Mouse (Mus musculus): ENCODE measurements at regions not wholly inside any gene's neighbourhood (a gene's known extent, or its start where the extent isn't known, plus 50 kb on each side); places are given as distances from the start of the nearest gene placed in this dataset.

DNA sequence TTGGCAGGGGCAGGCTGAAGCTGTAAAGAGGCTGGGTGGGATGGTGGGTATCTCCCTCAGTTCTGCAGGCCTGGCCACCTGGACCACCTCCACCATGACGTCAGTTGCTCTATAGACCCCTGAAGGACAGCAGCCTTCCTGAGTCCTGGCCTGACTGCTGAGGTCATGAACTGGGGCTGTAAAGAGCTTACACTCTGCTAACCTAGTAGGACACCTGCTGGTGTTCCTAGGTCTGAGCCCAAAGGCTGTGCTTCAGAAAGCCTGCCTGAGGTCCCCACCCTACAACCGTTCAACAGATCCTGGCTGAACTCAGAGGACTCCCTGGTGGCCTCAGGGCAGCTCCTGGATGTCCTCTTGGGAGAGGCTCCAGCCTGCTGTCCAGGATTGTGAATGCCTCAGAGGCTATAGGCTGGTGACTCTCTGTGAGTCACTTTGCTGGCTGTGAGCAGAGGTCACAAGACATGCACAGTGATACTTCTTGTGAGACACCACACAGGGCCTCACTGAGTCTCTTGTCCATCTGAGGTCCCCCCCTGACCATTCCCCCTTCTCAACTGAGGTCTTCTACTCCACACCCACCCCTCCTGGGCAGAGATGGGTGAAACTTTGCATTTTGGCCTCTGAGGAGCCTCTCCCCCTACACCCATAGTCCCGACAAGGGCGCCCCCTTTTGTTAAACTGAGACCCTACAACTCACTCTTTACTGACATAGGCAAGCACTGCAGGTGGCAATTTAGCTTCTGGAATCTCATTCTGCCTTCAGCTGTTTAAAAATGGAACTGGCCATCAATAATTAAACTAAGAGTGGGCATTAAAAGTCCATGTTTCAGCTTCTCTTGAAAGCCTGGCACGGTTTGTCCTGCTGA, 131.6 kb downstream of the Tpra1 start:
- 36% methylated on average over 5 of the region's 5 CpGs for WGBS
- TF ChIP-seq CTCF (IDR thresholded peaks at IDR 0.05; ENCODE audit: insufficient read depth, low read length) (0 out of 2 replicates have a peak, but pooled peaks have one; percentile 7), POLR2A (IDR thresholded peaks at IDR 0.05; ENCODE audit: borderline replicate concordance, extremely low read depth, low read depth, low read length) (no peak)
- peaks cover 31% of the 10 kb centered on the region for H3K4me1 ChIP-seq (ENCODE audit: control insufficient read depth, insufficient read depth, low read length)
- DNase-seq = peak; percentile 28
- no peak overlapping the region for H3K4me3 ChIP-seq (replicated peaks; ENCODE audit: extremely low read depth, low read depth, low read length)

DNA sequence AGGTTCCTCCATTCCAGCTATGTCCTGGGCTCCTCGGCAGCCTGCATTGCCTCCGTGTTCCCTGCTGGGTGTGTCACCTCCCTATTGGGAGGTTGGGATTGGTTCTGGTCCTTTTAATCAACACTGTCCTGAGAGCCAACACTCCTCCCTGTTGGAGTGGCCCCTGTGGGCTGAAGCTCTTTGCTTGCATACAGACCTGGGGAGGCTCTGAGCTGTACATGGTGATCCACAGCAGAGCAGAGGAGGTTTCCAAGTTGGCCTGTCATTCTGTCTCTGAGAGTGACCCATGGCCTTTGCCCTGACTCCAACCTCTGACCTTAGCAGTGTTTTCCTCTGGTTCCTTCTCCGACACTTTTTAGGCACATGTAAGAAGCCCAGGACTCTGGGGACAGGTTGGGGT, 132.4 kb downstream of the Tpra1 start:
- Histone ChIP-seq H3K4me3 (replicated peaks; ENCODE audit: extremely low read depth, low read depth, low read length) (no peak overlapping the region), H3K4me1 (ENCODE audit: control insufficient read depth, insufficient read depth, low read length) (peaks cover 33% of the 10 kb centered on the region)
- peak; percentile 26 for DNase-seq
- WGBS = 35% methylated on average over 3 of the region's 3 CpGs
- no peak; the same call in 1 of the 2 replicates for TF ChIP-seq POLR2A (IDR thresholded peaks at IDR 0.05; ENCODE audit: borderline replicate concordance, extremely low read depth, low read depth, low read length)
- TF ChIP-seq CTCF (IDR thresholded peaks at IDR 0.05; ENCODE audit: insufficient read depth, low read length) = no peak

DNA sequence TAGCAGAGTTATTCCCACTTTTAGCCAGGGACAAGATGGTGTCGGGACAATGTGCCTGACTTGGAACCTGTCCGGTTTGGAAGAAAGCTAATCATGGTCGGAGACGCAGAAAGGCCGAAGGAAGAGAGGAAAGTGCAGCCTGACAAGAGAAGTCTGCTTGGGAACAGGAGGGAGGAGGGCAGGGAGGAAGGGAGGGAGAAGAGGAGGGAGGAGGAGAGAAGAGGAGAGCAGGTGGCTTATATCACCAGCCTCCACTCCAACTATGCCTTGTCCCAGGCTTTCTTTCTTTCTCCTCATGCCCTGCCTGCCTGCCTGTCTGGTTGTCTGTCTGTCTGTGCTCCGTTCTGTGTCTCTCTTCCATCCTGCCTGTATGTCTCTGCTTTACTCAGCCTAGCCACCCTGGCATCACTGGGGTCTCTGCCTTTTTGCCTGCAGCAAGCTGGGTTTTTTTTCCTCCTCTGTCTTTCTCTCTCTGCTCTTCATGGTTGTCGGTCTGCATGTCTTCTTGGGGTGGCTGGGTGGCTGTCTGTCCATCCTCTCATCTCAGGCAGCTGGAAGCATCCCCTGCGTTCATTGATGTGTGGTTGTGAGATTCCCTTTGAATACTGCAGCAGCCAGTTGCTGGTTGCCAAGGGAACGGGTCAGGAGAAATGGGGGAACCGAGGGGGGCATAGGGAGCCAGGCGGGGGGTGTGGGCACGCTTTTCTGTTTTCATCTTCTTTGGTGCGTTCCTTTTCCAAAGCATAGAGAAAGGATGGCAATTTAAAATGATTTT, 133.2 kb downstream of the Tpra1 start:
- TF ChIP-seq CTCF (IDR thresholded peaks at IDR 0.05; ENCODE audit: insufficient read depth, low read length) (no peak), POLR2A (IDR thresholded peaks at IDR 0.05; ENCODE audit: borderline replicate concordance, extremely low read depth, low read depth, low read length) (no peak)
- Histone ChIP-seq H3K4me1 (ENCODE audit: control insufficient read depth, insufficient read depth, low read length) (peaks cover 33% of the 10 kb centered on the region), H3K4me3 (replicated peaks; ENCODE audit: extremely low read depth, low read depth, low read length) (no peak overlapping the region)
- no peak for DNase-seq
- 63% methylated on average over 13 of the region's 13 CpGs for WGBS

DNA sequence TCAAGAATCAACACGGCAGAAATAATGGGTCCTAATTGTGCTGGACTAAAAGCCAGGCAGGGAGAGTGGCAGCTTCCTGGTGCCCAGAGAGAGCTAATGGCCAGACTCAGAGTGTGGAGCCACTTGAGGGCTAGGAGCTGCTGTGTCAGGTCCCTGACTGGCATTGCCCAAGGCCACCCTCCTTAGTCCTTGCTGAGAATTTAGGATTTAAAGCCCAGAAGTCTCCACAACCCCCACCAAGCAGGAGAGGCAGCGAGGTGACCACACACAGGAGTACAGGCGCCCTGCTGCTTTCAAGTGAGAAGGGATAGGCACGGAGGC, 133.7 kb downstream of the Tpra1 start:
- Histone ChIP-seq H3K4me1 (ENCODE audit: control insufficient read depth, insufficient read depth, low read length) (peaks cover 33% of the 10 kb centered on the region), H3K4me3 (replicated peaks; ENCODE audit: extremely low read depth, low read depth, low read length) (no peak overlapping the region)
- no peak for DNase-seq
- 69% methylated on average over 4 of the region's 4 CpGs for WGBS
- no peak for TF ChIP-seq POLR2A (IDR thresholded peaks at IDR 0.05; ENCODE audit: borderline replicate concordance, extremely low read depth, low read depth, low read length)
- TF ChIP-seq CTCF (IDR thresholded peaks at IDR 0.05; ENCODE audit: insufficient read depth, low read length) = no peak

DNA sequence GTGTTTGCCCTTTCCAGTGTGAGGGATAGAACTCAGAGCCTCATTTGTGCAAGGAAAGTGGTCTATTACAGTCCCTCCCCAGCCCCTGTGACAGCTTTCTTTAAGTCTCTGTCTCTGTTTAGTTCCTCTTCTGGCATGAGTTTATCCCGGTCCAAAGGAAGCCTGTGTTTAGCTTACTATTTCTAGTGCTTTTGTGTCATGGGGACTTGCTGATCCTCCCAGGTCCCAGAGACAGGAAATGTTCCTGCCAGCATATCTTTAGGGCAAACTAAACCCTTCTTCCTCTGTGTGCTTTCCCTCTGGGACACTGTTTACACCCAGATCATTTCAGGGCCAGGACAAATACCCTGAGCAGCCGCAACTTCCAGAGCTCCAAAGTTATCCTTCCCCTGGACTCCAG, 135.3 kb downstream of the Tpra1 start:
- peaks cover 33% of the 10 kb centered on the region for H3K4me1 ChIP-seq (ENCODE audit: control insufficient read depth, insufficient read depth, low read length)
- no peak for TF ChIP-seq POLR2A (IDR thresholded peaks at IDR 0.05; ENCODE audit: borderline replicate concordance, extremely low read depth, low read depth, low read length)
- peak; percentile 21 for DNase-seq
- no peak overlapping the region for H3K4me3 ChIP-seq (replicated peaks; ENCODE audit: extremely low read depth, low read depth, low read length)
- 16% methylated on average over 2 of the region's 2 CpGs for WGBS

DNA sequence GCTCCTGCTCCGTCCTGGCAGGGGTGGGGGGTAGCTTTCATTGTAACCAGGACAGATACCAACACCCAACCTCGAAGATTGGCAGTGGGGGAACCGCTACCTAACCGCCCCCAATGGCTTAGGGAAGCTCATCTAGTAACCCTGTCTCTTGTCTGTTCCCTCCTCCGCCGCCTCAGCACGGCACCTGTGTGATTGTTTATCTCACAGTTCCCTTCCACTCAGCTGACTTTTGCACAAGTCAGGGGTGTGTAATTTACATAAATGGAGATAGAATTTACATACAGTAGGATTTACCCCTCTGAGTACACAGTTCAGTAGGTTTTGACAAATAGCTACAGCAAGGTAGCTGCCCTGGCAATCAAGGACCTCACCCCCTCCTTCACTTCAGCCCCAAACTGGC, 135.8 kb downstream of the Tpra1 start:
- WGBS = 35% methylated on average over 7 of the region's 7 CpGs
- Histone ChIP-seq H3K4me3 (replicated peaks; ENCODE audit: extremely low read depth, low read depth, low read length) (no peak overlapping the region), H3K4me1 (ENCODE audit: control insufficient read depth, insufficient read depth, low read length) (peaks cover 36% of the 10 kb centered on the region)
- DNase-seq = no peak
- no peak for TF ChIP-seq CTCF (IDR thresholded peaks at IDR 0.05; ENCODE audit: insufficient read depth, low read length)
- no peak for TF ChIP-seq POLR2A (IDR thresholded peaks at IDR 0.05; ENCODE audit: borderline replicate concordance, extremely low read depth, low read depth, low read length)

DNA sequence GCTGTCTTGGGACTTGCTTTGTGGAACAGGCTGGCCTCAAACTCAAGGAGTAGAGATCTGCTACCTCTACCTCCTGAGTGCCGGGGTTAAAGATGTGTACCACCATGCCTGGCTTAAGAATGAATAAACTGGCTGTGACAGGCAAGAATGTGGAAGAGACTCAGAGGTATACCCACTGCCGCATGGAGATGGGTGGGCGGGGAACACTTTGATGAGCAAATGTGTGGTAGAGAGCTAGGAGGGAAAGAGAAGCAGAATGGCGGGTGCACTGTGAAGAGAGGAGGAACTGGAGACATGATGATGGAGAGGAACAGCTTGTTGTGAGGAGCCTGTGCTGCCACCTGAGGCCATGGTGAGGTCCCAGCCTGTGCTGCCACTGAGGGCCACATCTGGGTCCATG, 138.9 kb downstream of the Tpra1 start:
- Histone ChIP-seq H3K4me3 (replicated peaks; ENCODE audit: extremely low read depth, low read depth, low read length) (no peak overlapping the region), H3K4me1 (ENCODE audit: control insufficient read depth, insufficient read depth, low read length) (peaks cover 36% of the 10 kb centered on the region)
- TF ChIP-seq POLR2A (IDR thresholded peaks at IDR 0.05; ENCODE audit: borderline replicate concordance, extremely low read depth, low read depth, low read length) = no peak
- 93% methylated on average over 4 of the region's 4 CpGs for WGBS
- DNase-seq = no peak

DNA sequence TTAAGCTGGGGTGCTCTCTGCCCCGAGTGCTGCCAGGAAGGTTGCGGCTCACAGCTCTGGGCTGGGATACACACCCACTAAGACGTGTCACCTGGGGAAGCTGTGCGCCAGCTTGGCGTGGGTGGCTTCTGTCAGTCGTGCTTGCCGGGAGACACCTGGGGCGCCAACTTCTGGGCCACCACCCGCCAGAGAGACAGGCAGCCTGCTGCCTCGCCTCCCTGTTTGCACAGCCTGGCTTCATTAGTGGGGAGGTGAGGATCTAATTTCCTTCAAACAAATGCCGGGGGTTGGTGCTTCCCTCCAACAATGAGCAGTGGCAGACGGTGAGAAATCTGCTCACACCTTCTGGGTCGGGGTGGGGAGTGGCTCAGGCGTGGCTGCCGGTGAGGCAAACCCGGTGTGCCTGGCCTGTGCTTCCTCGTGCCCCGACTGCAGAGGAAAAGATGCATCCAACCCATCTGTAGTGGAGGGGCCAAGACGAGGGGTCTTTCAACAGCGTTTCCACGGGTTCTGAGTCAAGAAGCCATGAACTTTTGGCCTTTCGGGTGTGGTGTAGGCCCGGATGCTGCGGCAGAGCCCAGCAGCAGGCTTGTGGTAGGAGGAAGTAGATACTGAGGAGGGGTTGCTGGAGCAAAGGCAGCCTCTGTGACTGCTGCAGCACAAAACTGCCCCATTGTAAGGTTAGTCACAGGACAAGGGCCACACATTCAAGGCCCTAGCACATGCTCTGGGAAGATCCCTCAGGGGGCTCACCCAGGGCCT, 140.6 kb downstream of the Tpra1 start:
- WGBS = 27% methylated on average over 24 of the region's 24 CpGs
- H3K4me1 ChIP-seq (ENCODE audit: control insufficient read depth, insufficient read depth, low read length) = peaks cover 33% of the 10 kb centered on the region
- no peak overlapping the region for H3K4me3 ChIP-seq (replicated peaks; ENCODE audit: extremely low read depth, low read depth, low read length)
- TF ChIP-seq CTCF (IDR thresholded peaks at IDR 0.05; ENCODE audit: insufficient read depth, low read length) (no peak), POLR2A (IDR thresholded peaks at IDR 0.05; ENCODE audit: borderline replicate concordance, extremely low read depth, low read depth, low read length) (no peak)
- DNase-seq = no peak

DNA sequence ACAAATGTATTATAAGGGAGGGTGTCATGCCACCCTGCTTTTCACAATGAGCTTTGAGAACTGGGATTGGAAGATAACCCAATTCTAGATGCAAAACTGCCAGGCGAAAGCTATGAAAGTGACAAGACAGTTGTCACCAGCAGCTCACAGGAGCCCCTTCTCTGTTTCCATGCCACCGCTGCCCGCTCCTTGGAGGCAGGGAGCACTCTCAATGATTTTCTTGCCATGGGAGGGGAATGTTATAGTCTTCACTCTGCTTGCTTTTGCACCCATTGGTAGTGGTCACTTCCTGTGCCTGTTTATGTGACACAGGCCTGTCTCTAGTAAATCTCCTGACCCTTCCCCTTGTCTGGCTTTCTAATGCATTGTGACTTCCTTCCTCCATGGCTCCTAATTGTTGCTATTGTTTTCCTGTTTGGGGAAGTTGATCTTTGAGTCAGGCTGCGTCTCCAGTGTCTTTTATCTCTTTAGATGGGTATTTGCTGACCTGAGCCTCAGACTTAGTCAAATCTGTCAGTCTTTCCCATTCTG, 143.4 kb downstream of the Tpra1 start:
- Histone ChIP-seq H3K4me1 (ENCODE audit: control insufficient read depth, insufficient read depth, low read length) (peaks cover 22% of the 10 kb centered on the region), H3K4me3 (replicated peaks; ENCODE audit: extremely low read depth, low read depth, low read length) (no peak overlapping the region)
- 61% methylated on average over 4 of the region's 4 CpGs for WGBS
- TF ChIP-seq POLR2A (IDR thresholded peaks at IDR 0.05; ENCODE audit: borderline replicate concordance, extremely low read depth, low read depth, low read length) = peak; percentile 53; the same call in 1 of the 2 replicates
- TF ChIP-seq CTCF (IDR thresholded peaks at IDR 0.05; ENCODE audit: insufficient read depth, low read length) = no peak
- no peak for DNase-seq
